Mouse (Mus musculus): ENCODE results near the gene Bckdhb. TPM values are rescaled to one million over a fixed set of nuclear protein-coding genes. Genes with fewer than 3 reads are reported as not detected.
A peak's percentile ranks its signal among the peaks of the same experiment; 100 is the strongest.
"Not testable (repeated sequence)": the region's sequence is repeated elsewhere in the genome, so short reads cannot be mapped to it uniquely, and the experiment has no call there.

Gene Bckdhb
- polyA plus RNA-seq, 1 experiment from 2014 or later = 66.3 TPM

- 74% methylated on average over 3 of the region's 3 CpGs for WGBS
These were observed 17.9 kb upstream of the Bckdhb start for GRCm38 (mm10) chr9:83907017-83907416.

GRCm38 (mm10) chr9:83909836-83910235, 15.1 kb upstream of the Bckdhb start:
- ATAC-seq (ENCODE audit: insufficient number of reproducible peaks, low FRiP score, low TSS enrichment, low read depth) (0 out of 2 replicates have a peak, but pooled peaks have one; percentile 67), DNase-seq (ENCODE audit: low spot score) (no peak)
- no peaks in the 10 kb centered on the region for H3K4me1 ChIP-seq (ENCODE audit: control insufficient read depth, insufficient read depth, low read length)
- H3K4me3 ChIP-seq (ENCODE audit: low read depth, low read length) = no peak overlapping the region
- no peaks in the 10 kb centered on the region for H3K9me3 ChIP-seq (ENCODE audit: control insufficient read depth, low read length)
- no peak overlapping the region for H3K27ac ChIP-seq (replicated peaks; ENCODE audit: low read depth, low read length)
- no peaks in the 10 kb centered on the region for H3K36me3 ChIP-seq (ENCODE audit: control insufficient read depth, insufficient read depth, low read length)
- H3K4me2 ChIP-seq (ENCODE audit: low read depth, severe bottlenecking) = no peak overlapping the region
- H3K27me3 ChIP-seq (ENCODE audit: control insufficient read depth, insufficient read depth, low read length) = no peaks in the 10 kb centered on the region
- H3K9ac ChIP-seq (ENCODE audit: low read length) = no peak overlapping the region
- 95% methylated on average over 2 of the region's 2 CpGs for WGBS

More at GRCm38 (mm10) chr9:83907017-83907416, 17.9 kb upstream of the Bckdhb start:
- Histone ChIP-seq H3K27ac (replicated peaks; ENCODE audit: low read depth, low read length) (no peak overlapping the region), H3K9me3 (ENCODE audit: control insufficient read depth, low read length) (no peaks in the 10 kb centered on the region), H3K27me3 (ENCODE audit: control insufficient read depth, insufficient read depth, low read length) (no peaks in the 10 kb centered on the region), H3K36me3 (ENCODE audit: control insufficient read depth, insufficient read depth, low read length) (no peaks in the 10 kb centered on the region), H3K4me2 (ENCODE audit: low read depth, severe bottlenecking) (no peak overlapping the region), H3K4me3 (ENCODE audit: low read depth, low read length) (no peak overlapping the region), H3K9ac (ENCODE audit: low read length) (no peak overlapping the region), H3K4me1 (ENCODE audit: control insufficient read depth, insufficient read depth, low read length) (no peaks in the 10 kb centered on the region)
- ATAC-seq (ENCODE audit: insufficient number of reproducible peaks, low FRiP score, low TSS enrichment, low read depth) = no peak
- no peak for DNase-seq (ENCODE audit: low spot score)

- Histone ChIP-seq H3K4me3 (ENCODE audit: low read depth, low read length) (no peak overlapping the region), H3K9me3 (ENCODE audit: control insufficient read depth, low read length) (no peaks in the 10 kb centered on the region), H3K27me3 (ENCODE audit: control insufficient read depth, insufficient read depth, low read length) (no peaks in the 10 kb centered on the region), H3K9ac (ENCODE audit: low read length) (no peak overlapping the region), H3K36me3 (ENCODE audit: control insufficient read depth, insufficient read depth, low read length) (no peaks in the 10 kb centered on the region), H3K27ac (replicated peaks; ENCODE audit: low read depth, low read length) (no peak overlapping the region), H3K4me2 (ENCODE audit: low read depth, severe bottlenecking) (no peak overlapping the region), H3K4me1 (ENCODE audit: control insufficient read depth, insufficient read depth, low read length) (no peaks in the 10 kb centered on the region)
- ATAC-seq (ENCODE audit: insufficient number of reproducible peaks, low FRiP score, low TSS enrichment, low read depth) (no peak), DNase-seq (ENCODE audit: low spot score) (no peak)
- WGBS = 82% methylated on average over 2 of the region's 2 CpGs
These were observed 14.0 kb upstream of the Bckdhb start for GRCm38 (mm10) chr9:83910926-83911325.

GRCm38 (mm10) chr9:83922076-83922475, 2.9 kb upstream of the Bckdhb start:
- Histone ChIP-seq H3K4me1 (ENCODE audit: control insufficient read depth, insufficient read depth, low read length) (no peaks in the 10 kb centered on the region), H3K27ac (replicated peaks; ENCODE audit: low read depth, low read length) (no peak overlapping the region), H3K9me3 (ENCODE audit: control insufficient read depth, low read length) (no peaks in the 10 kb centered on the region), H3K4me3 (ENCODE audit: low read depth, low read length) (no peak overlapping the region), H3K36me3 (ENCODE audit: control insufficient read depth, insufficient read depth, low read length) (no peaks in the 10 kb centered on the region), H3K9ac (ENCODE audit: low read length) (no peak overlapping the region), H3K4me2 (ENCODE audit: low read depth, severe bottlenecking) (no peak overlapping the region), H3K27me3 (ENCODE audit: control insufficient read depth, insufficient read depth, low read length) (no peaks in the 10 kb centered on the region)
- WGBS = 82% methylated on average over 3 of the region's 3 CpGs
- no peak for ATAC-seq (ENCODE audit: insufficient number of reproducible peaks, low FRiP score, low TSS enrichment, low read depth)
- DNase-seq (ENCODE audit: low spot score) = no peak

GRCm38 (mm10) chr9:83924356-83924755, 589 bp upstream of the Bckdhb start:
- DNase-seq (ENCODE audit: low spot score) (no peak), ATAC-seq (ENCODE audit: insufficient number of reproducible peaks, low FRiP score, low TSS enrichment, low read depth) (no peak)
- peak overlapping the region; percentile 69 for H3K4me3 ChIP-seq (ENCODE audit: low read depth, low read length)
- no peaks in the 10 kb centered on the region for H3K4me1 ChIP-seq (ENCODE audit: control insufficient read depth, insufficient read depth, low read length)
- H3K4me2 ChIP-seq (ENCODE audit: low read depth, severe bottlenecking) = peak overlapping the region; percentile 59; the same call in 1 of the 2 replicates
- no peaks in the 10 kb centered on the region for H3K9me3 ChIP-seq (ENCODE audit: control insufficient read depth, low read length)
- H3K27me3 ChIP-seq (ENCODE audit: control insufficient read depth, insufficient read depth, low read length) = no peaks in the 10 kb centered on the region
- H3K36me3 ChIP-seq (ENCODE audit: control insufficient read depth, insufficient read depth, low read length) = no peaks in the 10 kb centered on the region
- 81% methylated on average over 5 of the region's 5 CpGs for WGBS
- no peak overlapping the region for H3K9ac ChIP-seq (ENCODE audit: low read length)
- no peak overlapping the region for H3K27ac ChIP-seq (replicated peaks; ENCODE audit: low read depth, low read length)

- no peaks in the 10 kb centered on the region for H3K9me3 ChIP-seq (ENCODE audit: control insufficient read depth, low read length)
- 70% methylated on average over 4 of the region's 4 CpGs for WGBS
- H3K4me2 ChIP-seq (ENCODE audit: low read depth, severe bottlenecking) = peak overlapping the region; percentile 59; the same call in 1 of the 2 replicates
- ATAC-seq (ENCODE audit: insufficient number of reproducible peaks, low FRiP score, low TSS enrichment, low read depth) (no peak), DNase-seq (ENCODE audit: low spot score) (no peak)
- H3K36me3 ChIP-seq (ENCODE audit: control insufficient read depth, insufficient read depth, low read length) = no peaks in the 10 kb centered on the region
- H3K27me3 ChIP-seq (ENCODE audit: control insufficient read depth, insufficient read depth, low read length) = no peaks in the 10 kb centered on the region
- H3K4me1 ChIP-seq (ENCODE audit: control insufficient read depth, insufficient read depth, low read length) = no peaks in the 10 kb centered on the region
- H3K4me3 ChIP-seq (ENCODE audit: low read depth, low read length) = peak overlapping the region; percentile 69
- no peak overlapping the region for H3K9ac ChIP-seq (ENCODE audit: low read length)
- no peak overlapping the region for H3K27ac ChIP-seq (replicated peaks; ENCODE audit: low read depth, low read length)
These were observed 720 bp downstream of the Bckdhb start for GRCm38 (mm10) chr9:83925688-83926041.

GRCm38 (mm10) chr9:83926302-83926701, 1.4 kb downstream of the Bckdhb start:
- H3K36me3 ChIP-seq (ENCODE audit: control insufficient read depth, insufficient read depth, low read length) = no peaks in the 10 kb centered on the region
- WGBS = 89% methylated on average over 5 of the region's 5 CpGs

GRCm38 (mm10) chr9:83939501-83939900, 14.6 kb downstream of the Bckdhb start:
- not testable (repeated sequence) for H3K4me1 ChIP-seq (ENCODE audit: control insufficient read depth, insufficient read depth, low read length); ATAC-seq (ENCODE audit: insufficient number of reproducible peaks, low FRiP score, low TSS enrichment, low read depth); H3K9ac ChIP-seq (ENCODE audit: low read length); H3K27ac ChIP-seq (replicated peaks; ENCODE audit: low read depth, low read length); H3K27me3 ChIP-seq (ENCODE audit: control insufficient read depth, insufficient read depth, low read length); H3K36me3 ChIP-seq (ENCODE audit: control insufficient read depth, insufficient read depth, low read length); H3K4me3 ChIP-seq (ENCODE audit: low read depth, low read length); H3K4me2 ChIP-seq (ENCODE audit: low read depth, severe bottlenecking); DNase-seq (ENCODE audit: low spot score); H3K9me3 ChIP-seq (ENCODE audit: control insufficient read depth, low read length)

More at GRCm38 (mm10) chr9:83926302-83926701, 1.4 kb downstream of the Bckdhb start:
- H3K9me3 ChIP-seq (ENCODE audit: control insufficient read depth, low read length) = no peaks in the 10 kb centered on the region
- no peaks in the 10 kb centered on the region for H3K4me1 ChIP-seq (ENCODE audit: control insufficient read depth, insufficient read depth, low read length)
- H3K4me3 ChIP-seq (ENCODE audit: low read depth, low read length) = no peak overlapping the region
- no peak overlapping the region for H3K27ac ChIP-seq (replicated peaks; ENCODE audit: low read depth, low read length)
- no peak for ATAC-seq (ENCODE audit: insufficient number of reproducible peaks, low FRiP score, low TSS enrichment, low read depth)
- H3K4me2 ChIP-seq (ENCODE audit: low read depth, severe bottlenecking) = no peak overlapping the region
- H3K9ac ChIP-seq (ENCODE audit: low read length) = no peak overlapping the region
- no peaks in the 10 kb centered on the region for H3K27me3 ChIP-seq (ENCODE audit: control insufficient read depth, insufficient read depth, low read length)
- no peak for DNase-seq (ENCODE audit: low spot score)

- ATAC-seq (ENCODE audit: insufficient number of reproducible peaks, low FRiP score, low TSS enrichment, low read depth) (no peak), DNase-seq (ENCODE audit: low spot score) (no peak)
- no peaks in the 10 kb centered on the region for H3K27me3 ChIP-seq (ENCODE audit: control insufficient read depth, insufficient read depth, low read length)
- no peak overlapping the region for H3K4me2 ChIP-seq (ENCODE audit: low read depth, severe bottlenecking)
- H3K9ac ChIP-seq (ENCODE audit: low read length) = no peak overlapping the region
- 89% methylated on average over 3 of the region's 3 CpGs for WGBS
- no peak overlapping the region for H3K4me3 ChIP-seq (ENCODE audit: low read depth, low read length)
- H3K9me3 ChIP-seq (ENCODE audit: control insufficient read depth, low read length) = no peaks in the 10 kb centered on the region
- no peaks in the 10 kb centered on the region for H3K36me3 ChIP-seq (ENCODE audit: control insufficient read depth, insufficient read depth, low read length)
- H3K27ac ChIP-seq (replicated peaks; ENCODE audit: low read depth, low read length) = 0 out of 2 replicates have a peak overlapping the region, but pooled peaks have one; percentile 6
- H3K4me1 ChIP-seq (ENCODE audit: control insufficient read depth, insufficient read depth, low read length) = no peaks in the 10 kb centered on the region
These were observed 15.1 kb downstream of the Bckdhb start for GRCm38 (mm10) chr9:83940016-83940415.

Data from limb, embryonic 11.5 days (tissue).